Mouse (Mus musculus) CD4-positive, CD25-positive, alpha-beta regulatory T cell, adult 2 months (primary cell): ENCODE measurements around the gene Card10.

Experiments
- DNase-seq: peaks from one replicate; pipeline ENCODE4 v3.0.0-alpha.2; 2012; ENCODE audit warnings: low read depth, low spot score

Card10 gene

DNA sequence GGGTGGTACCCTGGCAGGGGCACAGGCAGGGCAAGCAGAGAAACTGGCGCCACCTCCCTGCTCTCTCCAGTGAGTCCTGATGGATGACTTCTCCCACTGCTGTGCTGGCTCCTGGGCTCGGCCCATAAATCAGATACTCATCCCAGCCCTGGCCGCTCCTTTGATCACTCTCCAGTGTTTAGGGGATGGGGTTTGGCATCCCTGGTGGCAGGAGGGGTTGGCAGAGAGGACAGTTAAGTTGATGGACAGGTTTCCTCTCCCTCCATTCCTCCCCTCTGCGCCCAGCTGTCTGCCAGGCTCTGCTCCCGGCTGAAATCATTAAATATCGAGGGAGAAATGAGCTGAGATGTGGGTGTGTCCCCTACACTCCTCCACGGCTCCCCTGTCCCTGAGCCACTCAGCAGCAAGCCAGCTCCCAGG lies 66.2 kb downstream of the Card10 start:
- DNase-seq = no peak

DNA sequence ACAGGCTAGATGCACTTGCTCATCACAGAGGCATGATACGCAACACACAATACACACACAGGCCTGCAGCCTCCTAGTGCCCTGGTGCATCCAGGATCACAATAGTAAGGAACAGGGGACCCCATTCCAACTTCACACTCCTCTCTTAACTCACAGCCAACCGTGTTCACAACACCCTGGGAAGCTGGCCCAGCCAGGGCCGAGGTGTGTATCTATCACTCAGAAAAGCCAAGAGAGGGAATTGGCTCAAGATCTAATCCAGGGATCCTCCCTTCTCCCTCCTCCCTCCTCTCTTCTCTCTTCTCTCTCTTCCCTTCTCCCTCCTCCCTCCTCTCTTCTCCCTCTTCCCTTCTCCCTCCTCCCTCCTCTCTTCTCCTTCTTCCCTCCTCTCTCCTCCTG lies 66.7 kb downstream of the Card10 start:
- no peak for DNase-seq

DNA sequence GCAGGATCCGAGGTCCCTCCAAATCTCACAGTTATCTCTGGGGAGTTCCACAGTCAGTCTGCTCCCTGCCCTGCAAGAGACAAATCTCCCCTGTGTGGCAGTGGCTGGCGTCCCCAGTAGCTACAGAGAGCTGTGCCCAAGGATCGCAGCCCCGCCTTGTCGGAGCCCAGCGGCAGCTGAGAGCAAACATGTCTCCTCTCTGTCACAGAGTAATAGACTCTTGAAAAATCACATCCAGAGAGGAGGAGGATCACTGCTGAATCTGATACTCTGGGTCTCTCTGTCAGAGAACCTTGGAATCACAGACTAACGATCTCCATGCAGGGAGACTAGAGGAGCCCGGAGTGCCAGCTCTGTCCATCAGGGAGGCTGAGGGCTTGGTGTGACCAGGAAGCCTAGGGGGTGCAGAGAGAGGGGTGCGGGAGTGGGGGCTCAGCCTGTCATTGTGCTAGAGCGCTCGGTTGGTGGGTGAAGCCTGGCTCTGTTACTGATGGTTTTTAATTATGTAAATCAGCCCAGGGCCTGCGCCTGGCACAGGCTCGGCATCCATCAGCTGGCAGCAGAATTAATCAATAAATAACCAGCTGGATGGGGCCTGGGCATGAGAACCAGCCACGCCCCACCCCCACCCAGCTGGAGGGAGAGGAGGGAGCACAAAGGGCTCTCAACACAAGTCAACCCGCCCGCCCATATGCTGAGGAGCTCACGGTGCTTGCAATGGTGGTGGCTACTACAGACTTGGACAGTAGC lies 67.2 kb downstream of the Card10 start:
- no peak for DNase-seq

DNA sequence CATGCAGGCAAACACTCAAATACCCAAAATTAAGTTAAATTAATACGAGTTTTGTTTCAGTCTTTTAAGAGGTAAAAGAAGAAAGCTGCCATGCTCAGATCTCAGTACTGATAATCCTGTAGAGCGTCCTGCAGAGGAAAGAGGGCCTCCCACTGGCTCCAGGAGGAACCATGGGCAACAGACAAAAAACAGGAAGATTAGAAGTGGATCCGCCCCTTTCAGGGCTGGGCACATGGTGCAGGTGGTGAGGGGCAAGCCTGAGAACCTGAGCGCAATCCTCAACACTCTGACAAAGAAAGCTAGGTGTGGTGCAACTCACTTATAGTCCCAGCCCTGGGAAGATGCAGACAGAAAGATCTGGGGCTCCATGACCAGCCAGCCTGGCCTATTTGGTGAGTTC lies 71.0 kb downstream of the Card10 start:
- DNase-seq = no peak

DNA sequence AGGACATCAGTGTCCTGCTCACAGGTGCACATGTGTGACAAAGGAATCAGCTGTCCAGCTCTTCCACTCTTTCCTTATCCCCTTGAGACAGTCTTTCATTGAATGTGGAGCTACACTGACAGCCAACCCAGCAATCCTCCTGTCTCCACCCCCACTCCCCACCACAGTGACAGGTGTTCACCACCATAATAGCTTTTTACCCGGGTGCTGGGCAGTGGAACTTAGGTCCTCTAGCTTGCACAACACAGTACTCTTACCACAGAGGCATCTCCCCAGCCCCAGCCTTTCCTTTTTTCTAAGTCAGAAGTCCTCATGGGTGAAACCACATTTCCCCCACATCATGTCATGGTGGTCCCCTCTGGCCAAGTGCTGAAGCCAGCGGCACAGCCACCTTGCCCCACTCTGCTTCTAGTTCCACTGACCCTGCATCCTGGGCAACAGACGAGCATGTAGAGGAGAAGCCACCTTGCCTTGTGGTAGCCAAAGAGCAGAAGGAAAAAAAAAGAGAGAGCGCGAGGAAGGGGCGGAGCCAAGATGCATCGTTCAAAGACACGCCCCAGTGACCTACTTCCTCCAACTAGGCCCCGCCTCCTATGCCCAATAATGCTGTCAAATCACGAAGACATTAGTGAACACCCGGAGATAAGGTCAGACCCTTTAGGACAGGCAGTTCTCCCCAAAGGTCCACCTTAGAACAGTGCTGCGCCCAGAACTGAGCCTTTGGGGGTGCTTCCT lies 72.4 kb downstream of the Card10 start:
- peak; percentile 42 for DNase-seq

DNA sequence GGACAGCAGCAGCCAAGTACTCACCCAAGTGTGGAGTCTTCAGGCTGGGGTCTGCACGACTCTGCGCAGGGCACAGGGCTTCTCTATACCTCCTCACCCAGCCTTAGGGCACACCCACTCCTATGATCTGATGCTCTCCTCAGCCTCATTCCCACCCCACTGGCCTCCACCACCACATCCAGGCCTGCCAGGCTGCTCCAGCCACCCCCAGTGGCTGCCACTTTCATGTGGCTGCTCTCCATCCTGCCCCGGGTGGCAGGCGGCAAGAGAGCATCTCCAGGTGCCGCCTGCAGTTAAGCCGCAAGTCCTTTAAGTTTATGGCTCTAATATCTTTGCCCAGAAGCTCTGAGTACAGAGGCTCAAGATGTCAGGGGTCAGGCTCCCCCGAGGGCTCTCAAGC lies 76.1 kb downstream of the Card10 start:
- DNase-seq = no peak
